Mouse (Mus musculus): ENCODE results near the gene Fam92b. TPM values are rescaled to one million over a fixed set of nuclear protein-coding genes. Genes with fewer than 3 reads are reported as not detected.

The Fam92b gene
- 1.5 and 1.6 TPM in 2 replicates for polyA plus RNA-seq (2014; fragmentation: Nextera tagmentation; extraction: Ambion mirVana)

DNA sequence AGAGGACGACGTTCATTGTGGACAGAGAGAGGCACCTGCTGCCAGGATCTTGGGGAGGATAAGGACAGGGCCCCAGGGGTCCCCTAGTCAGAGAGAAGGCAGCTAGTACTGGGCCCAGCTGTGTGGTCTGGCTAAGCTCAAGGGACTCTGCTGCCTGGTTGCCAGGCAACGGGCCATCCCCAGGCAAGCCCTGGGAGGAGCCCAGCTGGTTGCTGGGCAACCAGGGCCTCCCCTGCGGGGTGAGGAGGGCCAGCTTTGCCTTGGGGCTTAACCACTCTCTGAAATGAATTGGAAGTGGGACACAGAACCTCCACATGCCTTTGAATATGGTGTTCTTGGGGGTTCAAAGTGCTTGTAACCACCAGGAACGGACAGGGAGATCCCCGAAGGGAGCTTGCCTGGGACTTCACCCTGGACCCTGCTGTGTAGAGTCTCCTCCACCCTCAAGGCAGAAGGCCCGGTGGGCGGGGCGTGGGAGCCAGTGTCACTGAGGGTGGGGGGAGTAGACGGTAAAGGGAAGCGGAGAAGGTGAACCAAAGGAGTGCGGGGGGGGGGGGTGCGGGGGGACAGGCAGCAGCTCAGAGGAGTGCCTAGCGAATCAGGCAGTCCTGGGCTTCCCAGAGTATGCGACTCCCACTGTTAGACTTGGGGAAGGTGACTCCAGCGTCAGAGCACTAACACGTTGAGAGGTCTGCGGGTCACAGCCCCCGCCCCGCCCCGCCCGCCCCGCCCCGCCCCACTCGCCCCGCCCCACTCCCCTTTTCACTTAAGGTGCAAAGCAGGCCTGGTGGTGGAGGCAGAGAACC, at the start of gene Fam92b:
Gene Fam92b (minus strand): TSS at position 149 of the 806 bp plus-strand sequence.
- no peaks in the 10 kb centered on the region for H3K9me3 ChIP-seq (ENCODE audit: control insufficient read depth, low read length)
- peaks cover 31% of the 10 kb centered on the region for H3K4me1 ChIP-seq (replicated peaks; ENCODE audit: control insufficient read depth, insufficient read depth, low read length)
- 1% methylated on average over 22 of the region's 26 CpGs for WGBS
- DNase-seq (ENCODE audit: low spot score) = peak; percentile 86
- no peak within 1 kb of the TSS for H3K4me3 ChIP-seq (ENCODE audit: low read depth, low read length)
- H3K4me2 ChIP-seq (ENCODE audit: low read length) = peak within 1 kb of the TSS; percentile 36
- no peaks in the 10 kb centered on the region for H3K27me3 ChIP-seq (replicated peaks; ENCODE audit: control insufficient read depth, insufficient read depth, low read length)
- no peak within 1 kb of the TSS for H3K9ac ChIP-seq (ENCODE audit: low read length)
- peak; percentile 86 for ATAC-seq (replicated peaks; ENCODE audit: low FRiP score, low TSS enrichment, low read depth)
- H3K27ac ChIP-seq (ENCODE audit: low read depth) = peak within 1 kb of the TSS; percentile 79
- no peaks in the 10 kb centered on the region for H3K36me3 ChIP-seq (ENCODE audit: control insufficient read depth, insufficient read depth, low read length)

DNA sequence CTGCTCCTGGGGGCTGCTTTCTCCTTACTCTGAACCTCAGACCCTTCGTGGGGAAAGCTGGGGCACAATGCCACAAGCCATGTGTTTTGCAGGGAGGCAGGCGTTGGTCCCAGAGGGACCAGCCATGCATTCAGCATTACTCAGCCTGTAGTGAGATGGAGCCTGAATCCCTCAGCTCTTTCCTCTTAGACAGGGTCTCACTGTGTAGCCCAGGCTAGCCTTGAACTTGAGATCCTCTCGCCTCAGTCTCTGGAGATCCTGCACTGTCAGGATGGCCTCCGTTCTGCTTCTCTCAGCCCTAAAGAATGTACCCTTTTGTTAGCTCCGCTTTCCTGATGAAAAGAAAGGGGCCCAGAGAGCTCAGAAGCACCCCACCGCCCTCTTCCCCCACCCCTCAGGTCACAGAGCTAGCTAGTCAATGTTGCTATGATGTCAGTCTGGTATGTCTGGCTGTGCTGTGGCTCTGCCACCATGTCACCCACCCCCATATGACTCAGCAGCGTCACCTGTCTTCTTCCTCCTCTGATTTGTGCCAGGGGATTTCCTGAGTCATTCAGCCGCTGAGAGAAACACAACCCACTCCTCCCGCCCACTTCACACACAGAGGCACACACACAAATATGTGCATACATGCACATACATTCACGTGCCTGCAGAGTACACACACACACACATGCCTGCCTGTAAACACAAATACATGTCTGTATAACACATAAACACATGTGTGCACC, 48.3 kb upstream of the Fam92b start:
- Histone ChIP-seq H3K4me3 (ENCODE audit: low read depth, low read length) (no peak overlapping the region), H3K9ac (ENCODE audit: low read length) (no peak overlapping the region), H3K27me3 (replicated peaks; ENCODE audit: control insufficient read depth, insufficient read depth, low read length) (no peaks in the 10 kb centered on the region), H3K36me3 (ENCODE audit: control insufficient read depth, insufficient read depth, low read length) (no peaks in the 10 kb centered on the region), H3K4me2 (ENCODE audit: low read length) (no peak overlapping the region), H3K27ac (ENCODE audit: low read depth) (no peak overlapping the region; the same call in 1 of the 2 replicates), H3K9me3 (ENCODE audit: control insufficient read depth, low read length) (no peaks in the 10 kb centered on the region), H3K4me1 (replicated peaks; ENCODE audit: control insufficient read depth, insufficient read depth, low read length) (peaks cover 60% of the 10 kb centered on the region)
- WGBS = 61% methylated on average over 10 of the region's 10 CpGs
- DNase-seq (ENCODE audit: low spot score) (no peak), ATAC-seq (replicated peaks; ENCODE audit: low FRiP score, low TSS enrichment, low read depth) (no peak)

DNA sequence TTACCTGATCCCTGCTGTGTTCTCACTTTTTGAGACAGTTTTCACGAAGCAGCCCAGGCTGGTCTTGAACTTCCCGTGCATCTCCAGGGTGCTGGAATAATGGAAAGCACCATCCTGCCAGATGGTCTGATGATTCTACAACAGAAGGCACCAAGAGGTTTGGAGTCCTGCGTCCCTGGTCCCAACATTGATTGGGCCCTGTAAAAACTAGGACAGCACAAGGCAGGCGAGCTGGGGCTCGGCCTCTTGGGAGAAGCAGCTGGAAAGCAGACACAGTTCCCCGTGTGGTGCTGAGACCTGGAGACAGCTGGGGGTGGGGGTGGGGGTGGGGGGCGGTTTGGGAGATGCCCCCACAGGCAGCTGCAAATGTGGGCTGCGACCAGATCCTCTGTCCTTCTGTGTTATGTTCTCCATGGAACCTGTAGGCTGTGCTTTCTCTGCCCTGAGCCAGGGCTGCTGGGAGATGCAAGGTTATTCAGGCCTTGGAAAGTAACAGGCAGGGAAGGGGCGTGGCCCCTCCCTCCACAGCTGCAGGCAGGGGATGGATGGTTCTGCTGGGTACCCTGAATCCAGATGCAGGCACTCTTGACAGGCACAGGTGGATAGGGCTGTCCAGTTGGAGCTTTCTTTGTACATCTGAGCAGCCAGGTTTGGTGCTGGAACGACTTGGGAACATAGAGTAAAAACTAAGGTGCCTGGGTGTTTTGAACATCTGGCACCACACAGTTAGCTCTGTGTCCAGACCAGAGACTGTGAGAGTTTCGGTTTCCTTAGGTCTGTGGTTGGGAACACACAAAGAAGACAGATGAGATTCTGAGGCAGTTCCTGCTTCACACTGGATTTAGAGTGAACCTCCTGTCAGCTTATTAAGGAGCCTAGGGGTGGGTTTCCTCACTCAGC, 47.5 kb upstream of the Fam92b start:
- Histone ChIP-seq H3K4me2 (ENCODE audit: low read length) (no peak overlapping the region), H3K9me3 (ENCODE audit: control insufficient read depth, low read length) (no peaks in the 10 kb centered on the region), H3K27me3 (replicated peaks; ENCODE audit: control insufficient read depth, insufficient read depth, low read length) (no peaks in the 10 kb centered on the region), H3K27ac (ENCODE audit: low read depth) (no peak overlapping the region; the same call in 1 of the 2 replicates), H3K4me1 (replicated peaks; ENCODE audit: control insufficient read depth, insufficient read depth, low read length) (peaks cover 52% of the 10 kb centered on the region), H3K36me3 (ENCODE audit: control insufficient read depth, insufficient read depth, low read length) (no peaks in the 10 kb centered on the region), H3K4me3 (ENCODE audit: low read depth, low read length) (no peak overlapping the region), H3K9ac (ENCODE audit: low read length) (no peak overlapping the region; the same call in 1 of the 2 replicates)
- no peak for DNase-seq (ENCODE audit: low spot score)
- no peak for ATAC-seq (replicated peaks; ENCODE audit: low FRiP score, low TSS enrichment, low read depth)
- WGBS = 46% methylated on average over 11 of the region's 11 CpGs

GRCm38 (mm10) chr8:120222548-120222947, 45.3 kb upstream of the Fam92b start:
- WGBS = 28% methylated on average over 11 of the region's 11 CpGs
- H3K27ac ChIP-seq (ENCODE audit: low read depth) = no peak overlapping the region
- H3K4me1 ChIP-seq (replicated peaks; ENCODE audit: control insufficient read depth, insufficient read depth, low read length) = peaks cover 46% of the 10 kb centered on the region
- H3K4me3 ChIP-seq (ENCODE audit: low read depth, low read length) = no peak overlapping the region
- H3K4me2 ChIP-seq (ENCODE audit: low read length) = no peak overlapping the region
- H3K36me3 ChIP-seq (ENCODE audit: control insufficient read depth, insufficient read depth, low read length) = no peaks in the 10 kb centered on the region
- no peaks in the 10 kb centered on the region for H3K27me3 ChIP-seq (replicated peaks; ENCODE audit: control insufficient read depth, insufficient read depth, low read length)
- no peak overlapping the region for H3K9ac ChIP-seq (ENCODE audit: low read length)
- H3K9me3 ChIP-seq (ENCODE audit: control insufficient read depth, low read length) = no peaks in the 10 kb centered on the region
- no peak for ATAC-seq (replicated peaks; ENCODE audit: low FRiP score, low TSS enrichment, low read depth)
- no peak for DNase-seq (ENCODE audit: low spot score)

GRCm38 (mm10) chr8:120216855-120217830, 39.9 kb upstream of the Fam92b start:
- H3K36me3 ChIP-seq (ENCODE audit: control insufficient read depth, insufficient read depth, low read length) = no peaks in the 10 kb centered on the region
- DNase-seq (ENCODE audit: low spot score) (peak; percentile 76), ATAC-seq (replicated peaks; ENCODE audit: low FRiP score, low TSS enrichment, low read depth) (peak; percentile 77)
- H3K4me2 ChIP-seq (ENCODE audit: low read length) = 0 out of 2 replicates have a peak overlapping the region, but pooled peaks have one; percentile 18
- H3K9ac ChIP-seq (ENCODE audit: low read length) = no peak overlapping the region
- no peaks in the 10 kb centered on the region for H3K9me3 ChIP-seq (ENCODE audit: control insufficient read depth, low read length)
- 15% methylated on average over 13 of the region's 13 CpGs for WGBS
- no peak overlapping the region for H3K4me3 ChIP-seq (ENCODE audit: low read depth, low read length)
- H3K4me1 ChIP-seq (replicated peaks; ENCODE audit: control insufficient read depth, insufficient read depth, low read length) = peaks cover 31% of the 10 kb centered on the region
- no peaks in the 10 kb centered on the region for H3K27me3 ChIP-seq (replicated peaks; ENCODE audit: control insufficient read depth, insufficient read depth, low read length)
- peak overlapping the region; percentile 78 for H3K27ac ChIP-seq (ENCODE audit: low read depth)

DNA sequence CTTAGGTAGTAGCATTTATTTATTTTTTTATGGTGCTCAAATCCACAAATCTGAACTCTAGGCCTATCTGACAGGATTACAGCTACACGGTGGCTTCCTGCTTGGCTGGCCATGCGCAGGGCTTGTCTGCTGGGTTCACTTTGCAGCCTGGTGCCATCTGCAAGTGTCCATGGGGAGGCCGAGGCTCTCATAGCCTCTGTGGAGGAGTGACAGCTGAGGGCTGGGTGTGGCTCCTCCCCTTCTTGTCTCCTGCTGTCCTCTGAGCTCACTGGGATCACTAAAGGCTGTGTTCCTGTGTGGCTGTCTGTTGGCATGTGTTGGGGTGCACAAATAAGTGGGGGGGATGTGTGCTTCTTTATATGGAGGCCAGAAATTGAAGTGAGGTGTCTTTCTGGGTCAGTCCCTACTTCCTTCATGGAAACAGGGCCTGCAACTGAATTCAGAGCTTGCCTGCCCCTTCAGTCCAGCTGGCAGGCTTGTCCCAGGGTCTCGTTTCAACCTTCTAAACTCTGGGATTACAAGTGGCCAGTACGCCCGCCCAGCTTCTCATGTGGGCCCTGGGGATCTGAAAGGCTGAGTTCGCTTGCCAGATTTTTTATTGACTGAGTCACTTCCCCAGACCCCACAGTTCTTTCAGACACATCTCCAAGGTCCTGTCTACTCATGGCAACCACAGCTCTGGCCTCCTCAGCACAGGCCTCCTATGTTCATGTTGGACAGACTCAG, 38.3 kb upstream of the Fam92b start:
- ATAC-seq (replicated peaks; ENCODE audit: low FRiP score, low TSS enrichment, low read depth) (no peak), DNase-seq (ENCODE audit: low spot score) (no peak)
- H3K4me3 ChIP-seq (ENCODE audit: low read depth, low read length) = no peak overlapping the region
- no peaks in the 10 kb centered on the region for H3K9me3 ChIP-seq (ENCODE audit: control insufficient read depth, low read length)
- no peaks in the 10 kb centered on the region for H3K36me3 ChIP-seq (ENCODE audit: control insufficient read depth, insufficient read depth, low read length)
- no peak overlapping the region for H3K4me2 ChIP-seq (ENCODE audit: low read length)
- H3K27me3 ChIP-seq (replicated peaks; ENCODE audit: control insufficient read depth, insufficient read depth, low read length) = no peaks in the 10 kb centered on the region
- H3K27ac ChIP-seq (ENCODE audit: low read depth) = peak overlapping the region; percentile 43
- peaks cover 40% of the 10 kb centered on the region for H3K4me1 ChIP-seq (replicated peaks; ENCODE audit: control insufficient read depth, insufficient read depth, low read length)
- H3K9ac ChIP-seq (ENCODE audit: low read length) = no peak overlapping the region
- WGBS = 52% methylated on average over 7 of the region's 7 CpGs

GRCm38 (mm10) chr8:120213939-120214338, 36.7 kb upstream of the Fam92b start:
- 81% methylated on average over 5 of the region's 5 CpGs for WGBS
- no peak for DNase-seq (ENCODE audit: low spot score)
- H3K27ac ChIP-seq (ENCODE audit: low read depth) = no peak overlapping the region

More at GRCm38 (mm10) chr8:120213939-120214338, 36.7 kb upstream of the Fam92b start:
- no peak for ATAC-seq (replicated peaks; ENCODE audit: low FRiP score, low TSS enrichment, low read depth)
- peaks cover 44% of the 10 kb centered on the region for H3K4me1 ChIP-seq (replicated peaks; ENCODE audit: control insufficient read depth, insufficient read depth, low read length)
- H3K36me3 ChIP-seq (ENCODE audit: control insufficient read depth, insufficient read depth, low read length) = no peaks in the 10 kb centered on the region
- H3K9ac ChIP-seq (ENCODE audit: low read length) = no peak overlapping the region
- H3K4me2 ChIP-seq (ENCODE audit: low read length) = no peak overlapping the region
- H3K4me3 ChIP-seq (ENCODE audit: low read depth, low read length) = no peak overlapping the region
- no peaks in the 10 kb centered on the region for H3K9me3 ChIP-seq (ENCODE audit: control insufficient read depth, low read length)
- H3K27me3 ChIP-seq (replicated peaks; ENCODE audit: control insufficient read depth, insufficient read depth, low read length) = no peaks in the 10 kb centered on the region
